Mouse (Mus musculus) intestine, postnatal 0 days (tissue): ENCODE data around the gene Sox1. TPM values are rescaled to one million over a fixed set of nuclear protein-coding genes. Genes with fewer than 3 reads are reported as not detected.

Experiments used
- ATAC-seq: fragments of 200-750 bp; cut with Nextera tagmentation; 2 replicates; pipeline ENCODE4 v1.8.0; 2017; ENCODE audit warnings: mild to moderate bottlenecking, moderate TSS enrichment, moderate library complexity
- H3K27ac ChIP-seq: fragments of 300-500 bp; sonication (generic); 2 replicates; pipeline ENCODE4 v1.5.1; 2014; ENCODE audit warnings: mild to moderate bottlenecking, low read depth, low read length, moderate library complexity
- H3K27me3 ChIP-seq: fragments of 300-500 bp; sonication (generic); replicated peaks from 2 replicates; pipeline ENCODE4 v1.6.1; 2014; ENCODE audit warnings: low read length, mixed read lengths; ENCODE audit not compliant: control insufficient read depth, insufficient read depth
- H3K36me3 ChIP-seq: fragments of 300-500 bp; sonication (generic); 2 replicates; pipeline ENCODE4 v1.6.1; 2014; ENCODE audit warnings: mild to moderate bottlenecking, moderate library complexity; ENCODE audit not compliant: control insufficient read depth, insufficient read depth
- H3K4me1 ChIP-seq: fragments of 300-500 bp; sonication (generic); replicated peaks from 2 replicates; pipeline ENCODE4 v1.6.1; 2014; ENCODE audit warnings: antibody characterized with exemption, low read length, mixed read lengths; ENCODE audit not compliant: control insufficient read depth, insufficient read depth
- H3K4me2 ChIP-seq: fragments of 300-500 bp; sonication (generic); replicated peaks from 2 replicates; pipeline ENCODE4 v1.6.1; 2014; ENCODE audit warnings: low read depth, mild to moderate bottlenecking, moderate library complexity
- H3K4me3 ChIP-seq: fragments of 300-500 bp; sonication (generic); 2 replicates; pipeline ENCODE4 v1.5.1; 2014; ENCODE audit warnings: low read depth, low read length
- H3K9ac ChIP-seq: fragments of 300-500 bp; sonication (generic); 2 replicates; pipeline ENCODE4 v1.6.1; 2014; ENCODE audit warnings: mild to moderate bottlenecking, low read depth, low read length
- H3K9me3 ChIP-seq: fragments of 300-500 bp; sonication (generic); 2 replicates; pipeline ENCODE4 v1.6.1; 2016; ENCODE audit warnings: mixed run types; ENCODE audit not compliant: control insufficient read depth
- CTCF ChIP-seq: sonication (generic); IDR thresholded peaks from 2 replicates; pipeline ENCODE4 v1.5.1; 2016; ENCODE audit warnings: low read depth, mild to moderate bottlenecking, control low read depth, antibody characterized with exemption, moderate library complexity
- WGBS: fragments of 180-500 bp; shearing (Covaris S2); extraction: QIAGEN DNeasy Blood & Tissue Kit; methylation state at CpG from one replicate; pipeline ENCODE4 v1.1.7; 2014; 5-methylcytosine and 5-hydroxymethylcytosine counted together
- polyA plus RNA-seq: library from polyadenylated mRNA; unstranded; fragments of >200 nt; fragmentation: Nextera tagmentation; extraction: Ambion mirVana; gene quantifications from 2 replicates; pipeline ENCODE4 v1.2.1, GENCODE M21; 2015

The Sox1 gene
- not detected in 2 replicates for polyA plus RNA-seq

GRCm38 (mm10) chr8:12395071-12396031, at the start of gene Sox1:
Gene Sox1, plus strand, starts transcription at chr8:12395295.
- no peak for TF ChIP-seq CTCF
- Histone ChIP-seq H3K36me3 (no peaks in the 10 kb centered on the region), H3K9ac (no peak within 1 kb of the TSS), H3K27ac (no peak within 1 kb of the TSS), H3K4me2 (peak within 1 kb of the TSS; percentile 59), H3K4me3 (peak within 1 kb of the TSS; percentile 35), H3K4me1 (no peaks in the 10 kb centered on the region), H3K27me3 (peaks cover 99% of the 10 kb centered on the region), H3K9me3 (no peaks in the 10 kb centered on the region)
- WGBS = under 1% methylated on average over 87 of the region's 89 CpGs
- ATAC-seq = no peak

DNA sequence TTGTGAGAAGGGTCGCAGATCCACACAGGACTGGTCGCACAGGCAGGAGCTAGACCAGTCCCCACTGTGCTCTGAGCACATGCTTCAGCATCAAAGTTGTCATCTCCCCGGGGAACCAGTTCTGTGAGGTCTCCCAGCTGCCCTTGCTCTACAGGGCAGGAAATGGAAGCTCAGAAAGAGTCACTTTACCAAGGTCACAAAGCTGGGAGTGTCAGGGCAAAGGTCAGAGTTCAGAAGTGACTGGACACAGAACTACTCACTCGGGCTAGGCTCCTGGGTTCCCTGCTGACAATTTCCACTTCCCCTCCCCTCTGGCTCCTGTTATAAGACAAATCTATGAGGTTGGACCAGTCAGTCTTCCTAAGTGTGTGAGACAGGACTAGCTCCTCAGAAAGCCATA, 49.2 kb upstream of the Sox1 start:
- Histone ChIP-seq H3K9me3 (no peaks in the 10 kb centered on the region), H3K36me3 (no peaks in the 10 kb centered on the region), H3K27me3 (no peaks in the 10 kb centered on the region), H3K27ac (no peak overlapping the region), H3K4me3 (no peak overlapping the region), H3K4me2 (no peak overlapping the region), H3K9ac (no peak overlapping the region), H3K4me1 (no peaks in the 10 kb centered on the region)
- no peak for ATAC-seq
- WGBS = 51% methylated on average over 4 of the region's 4 CpGs
- no peak for TF ChIP-seq CTCF

DNA sequence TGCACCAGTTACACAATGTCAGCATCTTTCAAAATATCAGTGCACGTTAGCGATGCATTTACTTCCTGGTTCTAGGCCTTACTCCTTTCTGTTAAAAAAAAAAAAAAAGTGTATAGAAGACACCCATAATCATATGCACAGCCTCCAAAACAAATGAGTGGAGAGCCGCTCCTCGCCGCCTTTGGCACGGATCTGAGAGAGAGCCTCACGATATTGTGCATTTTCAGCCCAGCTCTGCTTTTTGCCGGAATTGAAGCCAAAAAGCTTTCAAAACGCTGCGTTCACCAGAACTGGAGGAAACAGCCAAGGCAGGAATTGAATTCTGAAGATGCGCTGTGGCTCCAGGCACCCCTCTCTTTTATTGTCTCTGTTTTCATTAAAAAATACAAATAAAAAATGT, 48.2 kb upstream of the Sox1 start:
- H3K4me3 ChIP-seq = no peak overlapping the region
- no peaks in the 10 kb centered on the region for H3K4me1 ChIP-seq
- H3K4me2 ChIP-seq = no peak overlapping the region
- no peak for TF ChIP-seq CTCF
- H3K9me3 ChIP-seq = no peaks in the 10 kb centered on the region
- no peaks in the 10 kb centered on the region for H3K27me3 ChIP-seq
- no peaks in the 10 kb centered on the region for H3K36me3 ChIP-seq
- no peak for ATAC-seq
- 83% methylated on average over 11 of the region's 11 CpGs for WGBS
- H3K27ac ChIP-seq = no peak overlapping the region
- no peak overlapping the region for H3K9ac ChIP-seq

DNA sequence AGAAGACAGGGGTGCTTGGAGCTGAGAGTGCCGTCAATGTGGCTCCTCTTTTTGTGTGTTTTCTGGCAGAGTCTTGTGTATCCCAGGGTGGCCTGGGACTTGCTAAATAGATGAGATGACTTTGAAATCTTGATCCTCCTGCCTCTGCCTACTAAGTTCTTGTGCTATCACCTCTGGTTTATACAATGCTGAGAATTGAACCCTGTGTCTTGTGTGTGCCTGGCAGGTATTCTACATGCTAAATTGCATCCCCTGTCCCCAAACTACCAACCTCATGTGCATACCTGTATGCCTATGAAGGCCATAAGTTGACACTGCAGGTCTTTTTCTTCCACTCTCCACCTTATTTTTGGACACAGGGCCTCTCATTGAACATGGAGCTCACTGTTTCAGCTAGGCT, 46.8 kb upstream of the Sox1 start:
- Histone ChIP-seq H3K9ac (no peak overlapping the region), H3K9me3 (no peaks in the 10 kb centered on the region), H3K27ac (no peak overlapping the region), H3K4me1 (no peaks in the 10 kb centered on the region), H3K4me3 (no peak overlapping the region), H3K4me2 (no peak overlapping the region), H3K36me3 (no peaks in the 10 kb centered on the region), H3K27me3 (no peaks in the 10 kb centered on the region)
- WGBS = 72% methylated on average over 1 of the region's 1 CpGs
- no peak for ATAC-seq
- TF ChIP-seq CTCF = no peak

- no peak for ATAC-seq
- no peak for TF ChIP-seq CTCF
- Histone ChIP-seq H3K9ac (no peak overlapping the region), H3K4me3 (no peak overlapping the region), H3K36me3 (no peaks in the 10 kb centered on the region), H3K4me1 (no peaks in the 10 kb centered on the region), H3K27ac (no peak overlapping the region), H3K4me2 (no peak overlapping the region), H3K27me3 (no peaks in the 10 kb centered on the region), H3K9me3 (no peaks in the 10 kb centered on the region)
- 40% methylated on average over 2 of the region's 2 CpGs for WGBS
Measured at GRCm38 (mm10) chr8:12349591-12349990, 45.5 kb upstream of the Sox1 start.

DNA sequence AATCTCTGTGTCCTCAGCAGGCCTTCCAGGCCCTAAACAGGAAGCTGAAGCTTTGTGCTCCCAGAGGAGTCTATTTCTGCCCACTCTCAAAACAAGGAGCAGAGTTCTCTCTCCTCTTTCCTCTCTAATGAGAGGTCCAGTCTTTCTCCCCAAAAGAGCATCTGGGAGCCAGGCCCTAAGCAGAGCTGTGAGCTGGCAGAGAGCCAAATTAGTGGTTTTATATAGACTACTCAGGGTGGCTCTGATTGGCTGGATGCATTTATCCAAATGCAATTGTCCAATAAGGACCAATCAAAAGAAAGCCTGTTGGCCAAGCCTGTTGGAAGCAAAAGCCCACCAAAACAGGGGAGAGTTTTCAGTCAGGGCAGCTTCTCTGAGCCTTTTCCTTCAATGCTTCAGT, 44.0 kb upstream of the Sox1 start:
- no peaks in the 10 kb centered on the region for H3K36me3 ChIP-seq
- no peaks in the 10 kb centered on the region for H3K9me3 ChIP-seq
- no peak for ATAC-seq
- TF ChIP-seq CTCF = no peak
- H3K27ac ChIP-seq = no peak overlapping the region
- no peak overlapping the region for H3K9ac ChIP-seq
- no peaks in the 10 kb centered on the region for H3K4me1 ChIP-seq
- H3K27me3 ChIP-seq = no peaks in the 10 kb centered on the region
- H3K4me2 ChIP-seq = no peak overlapping the region
- no peak overlapping the region for H3K4me3 ChIP-seq
